Mouse (Mus musculus) MEL (cell line): ENCODE measurements around the gene Fam222a. TPM values are rescaled to one million over a fixed set of nuclear protein-coding genes. Genes with fewer than 3 reads are reported as not detected.

Experiments used
- DNase-seq: peaks from one replicate; pipeline ENCODE4 v3.0.0; 2011; ENCODE audit warnings: low read depth, low spot score
- H3K27ac ChIP-seq: 2 replicates; pipeline ENCODE4 v1.5.1; 2012; ENCODE audit warnings: low read depth, mild to moderate bottlenecking, control low read depth, low read length, moderate library complexity; ENCODE audit not compliant: control insufficient read depth
- H3K27me3 ChIP-seq, 2 experiments: fragments of 150-350 bp in 1 of 2; sonication (generic) in 1 of 2; 2 replicates each; pipeline ENCODE4 v1.6.1; 2012; ENCODE audit warnings: low read length in 2 of 2, mild to moderate bottlenecking in 2 of 2, improper control_type of control experiment in 1 of 2, moderate library complexity in 1 of 2; ENCODE audit not compliant: insufficient read depth in 2 of 2, control insufficient read depth in 1 of 2
- H3K36me3 ChIP-seq, 2 experiments: 2 replicates each; pipeline ENCODE4 v1.6.1; 2012 to 2014; ENCODE audit warnings: low read length in 2 of 2, improper control_type of control experiment in 1 of 2, inconsistent platforms in 1 of 2, mild to moderate bottlenecking in 1 of 2; ENCODE audit not compliant: insufficient read depth in 2 of 2, control insufficient read depth in 1 of 2
- H3K4me1 ChIP-seq, 2 experiments: fragments of 150-350 bp in 1 of 2; sonication (generic) in 1 of 2; 2 replicates each; pipeline ENCODE4 v1.6.1; 2012; ENCODE audit warnings: low read length in 2 of 2, improper control_type of control experiment in 1 of 2, mild to moderate bottlenecking in 1 of 2; ENCODE audit not compliant: insufficient read depth in 2 of 2, control insufficient read depth in 1 of 2
- H3K4me3 ChIP-seq, 2 experiments: fragments of 150-350 bp in 1 of 2; sonication (generic) in 1 of 2; 2 replicates each; pipeline ENCODE4 v1.5.1; 2012; ENCODE audit warnings: low read depth in 2 of 2, low read length in 2 of 2, mild to moderate bottlenecking in 2 of 2, moderate library complexity in 2 of 2, control low read depth in 1 of 2, improper control_type of control experiment in 1 of 2; ENCODE audit not compliant: control insufficient read depth in 1 of 2, insufficient read depth in 1 of 2
- H3K79me2 ChIP-seq: 2 replicates; pipeline ENCODE4 v1.6.1; 2012; ENCODE audit warnings: mild to moderate bottlenecking, low read length, moderate library complexity; ENCODE audit not compliant: control insufficient read depth, poor library complexity, insufficient read depth
- H3K9ac ChIP-seq: 2 replicates; pipeline ENCODE4 v1.6.1; 2012; ENCODE audit warnings: low read depth, mild to moderate bottlenecking, control low read depth, low read length, moderate library complexity; ENCODE audit not compliant: control insufficient read depth, poor library complexity, severe bottlenecking
- H3K9me3 ChIP-seq: fragments of 150-350 bp; sonication (generic); replicated peaks from 2 replicates; pipeline ENCODE4 v1.6.1; 2012; ENCODE audit warnings: mild to moderate bottlenecking, low read length, improper control_type of control experiment, moderate library complexity; ENCODE audit not compliant: insufficient read depth
- CHD1 ChIP-seq: IDR thresholded peaks from 2 replicates; pipeline ENCODE4 v1.6.1; 2012; ENCODE audit warnings: low read depth, mild to moderate bottlenecking, inconsistent platforms, low read length, improper control_type of control experiment
- CTCF ChIP-seq, 3 experiments: IDR thresholded peaks in 2 of 3; conservative IDR thresholded peaks in 1 of 3; 2 replicates each; pipeline ENCODE4 v1.5.1; 2011 to 2012; ENCODE audit warnings: low read length in 3 of 3, low read depth in 2 of 3, mild to moderate bottlenecking in 2 of 3, improper control_type of control experiment in 1 of 3, inconsistent platforms in 1 of 3, mixed read lengths in 1 of 3, moderate library complexity in 1 of 3; ENCODE audit not compliant: control insufficient read depth in 1 of 3, insufficient read depth in 1 of 3, poor library complexity in 1 of 3, severe bottlenecking in 1 of 3
- ETS1 ChIP-seq: IDR thresholded peaks from 2 replicates; pipeline ENCODE4 v1.6.1; 2012; ENCODE audit warnings: low read depth, mild to moderate bottlenecking, inconsistent platforms, low read length, improper control_type of control experiment, moderate library complexity
- GABPA ChIP-seq: IDR thresholded peaks from 2 replicates; pipeline ENCODE4 v1.6.1; 2012; ENCODE audit warnings: low read depth, mild to moderate bottlenecking, inconsistent platforms, low read length, improper control_type of control experiment, moderate library complexity
- GATA1 ChIP-seq: IDR thresholded peaks from 2 replicates; pipeline ENCODE4 v1.6.1; 2011; ENCODE audit warnings: low read depth, low read length, improper control_type of control experiment
- JUND ChIP-seq: IDR thresholded peaks from 2 replicates; pipeline ENCODE4 v1.6.1; 2011; ENCODE audit warnings: low read depth, mild to moderate bottlenecking, improper control_type of control experiment, low read length
- MXI1 ChIP-seq: IDR thresholded peaks from 2 replicates; pipeline ENCODE4 v1.6.1; 2011; ENCODE audit warnings: mild to moderate bottlenecking, low read depth, low read length, improper control_type of control experiment
- MYB ChIP-seq: IDR thresholded peaks from 2 replicates; pipeline ENCODE4 v1.6.1; 2011; ENCODE audit warnings: mild to moderate bottlenecking, low read depth, low read length, improper control_type of control experiment
- MYC ChIP-seq: IDR thresholded peaks from 2 replicates; pipeline ENCODE4 v1.6.1; 2011; ENCODE audit warnings: low read depth, mild to moderate bottlenecking, low read length, improper control_type of control experiment, moderate library complexity
- NRF1 ChIP-seq: IDR thresholded peaks from 2 replicates; pipeline ENCODE4 v1.6.1; 2014; ENCODE audit warnings: low read depth, mild to moderate bottlenecking, inconsistent platforms, low read length, improper control_type of control experiment, moderate library complexity; ENCODE audit not compliant: poor library complexity, insufficient read depth, severe bottlenecking
- POLR2A ChIP-seq, 2 experiments: IDR thresholded peaks; 2 replicates each; pipeline ENCODE4 v1.6.1; 2011 to 2012; ENCODE audit warnings: low read length in 2 of 2, mild to moderate bottlenecking in 2 of 2, control low read depth in 1 of 2, improper control_type of control experiment in 1 of 2, low read depth in 1 of 2, moderate library complexity in 1 of 2; ENCODE audit not compliant: control insufficient read depth in 1 of 2, insufficient read depth in 1 of 2, poor library complexity in 1 of 2
- POLR2AphosphoS2 ChIP-seq: IDR thresholded peaks from 2 replicates; pipeline ENCODE4 v1.6.1; 2011; ENCODE audit warnings: low read length, improper control_type of control experiment
- RAD21 ChIP-seq: IDR thresholded peaks from 2 replicates; pipeline ENCODE4 v1.6.1; 2011; ENCODE audit warnings: mild to moderate bottlenecking, low read depth, low read length, improper control_type of control experiment
- RCOR1 ChIP-seq: IDR thresholded peaks from 2 replicates; pipeline ENCODE4 v1.6.1; 2012; ENCODE audit warnings: low read depth, mild to moderate bottlenecking, inconsistent platforms, low read length, improper control_type of control experiment
- SIN3A ChIP-seq: IDR thresholded peaks from 2 replicates; pipeline ENCODE4 v1.6.1; 2012; ENCODE audit warnings: low read length, improper control_type of control experiment, inconsistent platforms
- TAL1 ChIP-seq: IDR thresholded peaks from 2 replicates; pipeline ENCODE4 v1.6.1; 2012; ENCODE audit warnings: mild to moderate bottlenecking, inconsistent platforms, low read length, moderate library complexity, mixed read lengths
- TBP ChIP-seq: IDR thresholded peaks from 2 replicates; pipeline ENCODE4 v1.8.0; 2011; ENCODE audit warnings: low read depth, low read length, improper control_type of control experiment
- TCF12 ChIP-seq: IDR thresholded peaks from 2 replicates; pipeline ENCODE4 v1.6.1; 2014; ENCODE audit warnings: low read depth, mild to moderate bottlenecking, inconsistent platforms, low read length, improper control_type of control experiment, moderate library complexity
- UBTF ChIP-seq: IDR thresholded peaks from 2 replicates; pipeline ENCODE4 v1.6.1; 2012; ENCODE audit warnings: low read depth, mild to moderate bottlenecking, inconsistent platforms, low read length, improper control_type of control experiment, moderate library complexity, borderline replicate concordance; ENCODE audit not compliant: insufficient read depth
- ZC3H11A ChIP-seq: IDR thresholded peaks from 2 replicates; pipeline ENCODE4 v1.6.1; 2012; ENCODE audit warnings: low read depth, mild to moderate bottlenecking, inconsistent platforms, low read length, improper control_type of control experiment
- ZKSCAN1 ChIP-seq: IDR thresholded peaks from 2 replicates; pipeline ENCODE4 v1.6.1; 2012; ENCODE audit warnings: low read depth, mild to moderate bottlenecking, inconsistent platforms, low read length, improper control_type of control experiment, moderate library complexity
- ZNF384 ChIP-seq: IDR thresholded peaks from 2 replicates; pipeline ENCODE4 v1.6.1; 2012; ENCODE audit warnings: low read depth, mild to moderate bottlenecking, inconsistent platforms, low read length, improper control_type of control experiment
- polyA plus RNA-seq, 2 experiments: library from polyadenylated mRNA; stranded (reverse) in 1 of 2; unstranded in 1 of 2; fragments of >175 nt in 1 of 2; fragments of >200 nt in 1 of 2; gene quantifications; 2 replicates each; pipeline versions ENCODE4 v1.2.1 to v1.2.4; 2012; ENCODE audit warnings: low replicate concordance in 2 of 2, low read depth in 1 of 2; ENCODE audit not compliant: insufficient read length in 2 of 2, insufficient read depth in 1 of 2, missing spikeins in 1 of 2
- total RNA-seq: library from RNA; depleted of rRNA; stranded (reverse); fragments of 300-350 nt; gene quantifications from 2 replicates; pipeline ENCODE4 v1.2.3, GENCODE M21; 2012

Fam222a gene
- total and polyA plus RNA-seq, 3 experiments: 0.27 to 0.70 TPM; not detected in 1

GRCm38 (mm10) chr5:114593161-114593821 is 25.5 kb downstream of the Fam222a start (continued):
- TF ChIP-seq ETS1 (no peak), GABPA (no peak), MYC (no peak)

- DNase-seq: no peak
- H3K79me2 ChIP-seq: no peaks in the 10 kb centered on the region
- H3K27me3 ChIP-seq: no peaks in the 10 kb centered on the region
- peaks cover 0 to 15% of the 10 kb centered on the region in 2 experiments; a peak in 2 of 4 replicates for H3K36me3 ChIP-seq
- H3K9me3 ChIP-seq: no peaks in the 10 kb centered on the region
- no peak overlapping the region for H3K9ac ChIP-seq
- no peak for TF ChIP-seq NRF1
- no peak for TF ChIP-seq CTCF (IDR thresholded peaks at IDR 0.05 in 2 of 3, conservative IDR thresholded peaks at IDR 0.05 in 1 of 3; ENCODE audit: control insufficient read depth in 1 of 3, insufficient read depth in 1 of 3, low read depth in 2 of 3, low read length in 3 of 3, poor library complexity in 1 of 3, severe bottlenecking in 1 of 3)
- TF ChIP-seq TAL1: no peak
- TF ChIP-seq MYB: no peak
- no peak for TF ChIP-seq MXI1
- no peak for TF ChIP-seq GATA1
- no peak for TF ChIP-seq POLR2AphosphoS2
- no peak for TF ChIP-seq CHD1
- TF ChIP-seq TBP: no peak
- TF ChIP-seq POLR2A (IDR thresholded peaks at IDR 0.05; ENCODE audit: control insufficient read depth in 1 of 2, insufficient read depth in 1 of 2, low read depth in 1 of 2, low read length in 2 of 2, poor library complexity in 1 of 2): no peak
- TF ChIP-seq ZNF384: no peak
- no peak for TF ChIP-seq RAD21
- no peak for TF ChIP-seq ZKSCAN1
- TF ChIP-seq RCOR1: no peak
- no peak for TF ChIP-seq UBTF
- TF ChIP-seq JUND: no peak
- no peak for TF ChIP-seq SIN3A
- no peak for TF ChIP-seq ZC3H11A
- no peak for TF ChIP-seq TCF12
- H3K27ac ChIP-seq: no peak overlapping the region
- H3K4me1 ChIP-seq: peaks cover 0 to 25% of the 10 kb centered on the region in 2 experiments; a peak in 3 of 4 replicates
- H3K4me3 ChIP-seq: no peak overlapping the region
Measured at GRCm38 (mm10) chr5:114593949-114594348, 26.1 kb downstream of the Fam222a start.
